Mouse (Mus musculus) cerebellum, adult 9-10 months (tissue): ENCODE data around the gene Ucp3.
"Not testable (repeated sequence)": the region's sequence is repeated elsewhere in the genome, so short reads cannot be mapped to it uniquely, and the experiment has no call there.

Experiments
- DNase-seq: peaks from one replicate; pipeline ENCODE4 v3.0.0; 2022

The Ucp3 gene

DNA sequence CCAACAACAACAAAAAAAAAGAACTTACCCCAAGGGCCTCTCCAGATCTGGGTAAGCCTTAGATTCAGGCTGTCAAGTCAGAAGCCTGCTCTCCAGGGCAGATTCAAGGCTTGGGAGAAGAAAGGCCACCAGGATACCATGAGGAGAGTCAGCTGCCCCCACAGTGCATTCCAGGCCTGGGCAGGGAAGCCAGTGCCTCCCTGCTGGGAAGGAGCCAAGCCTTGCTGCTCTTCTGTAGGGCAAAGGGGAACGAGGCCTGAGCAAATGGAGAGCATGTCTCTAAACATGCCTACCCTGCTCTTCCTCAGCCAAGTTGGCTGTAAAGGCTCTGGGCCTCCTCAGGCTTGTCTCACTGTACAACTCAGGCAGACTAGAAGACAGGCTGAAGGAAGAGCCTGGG is 1.9 kb downstream of the Ucp3 start:
- DNase-seq, result no peak

DNA sequence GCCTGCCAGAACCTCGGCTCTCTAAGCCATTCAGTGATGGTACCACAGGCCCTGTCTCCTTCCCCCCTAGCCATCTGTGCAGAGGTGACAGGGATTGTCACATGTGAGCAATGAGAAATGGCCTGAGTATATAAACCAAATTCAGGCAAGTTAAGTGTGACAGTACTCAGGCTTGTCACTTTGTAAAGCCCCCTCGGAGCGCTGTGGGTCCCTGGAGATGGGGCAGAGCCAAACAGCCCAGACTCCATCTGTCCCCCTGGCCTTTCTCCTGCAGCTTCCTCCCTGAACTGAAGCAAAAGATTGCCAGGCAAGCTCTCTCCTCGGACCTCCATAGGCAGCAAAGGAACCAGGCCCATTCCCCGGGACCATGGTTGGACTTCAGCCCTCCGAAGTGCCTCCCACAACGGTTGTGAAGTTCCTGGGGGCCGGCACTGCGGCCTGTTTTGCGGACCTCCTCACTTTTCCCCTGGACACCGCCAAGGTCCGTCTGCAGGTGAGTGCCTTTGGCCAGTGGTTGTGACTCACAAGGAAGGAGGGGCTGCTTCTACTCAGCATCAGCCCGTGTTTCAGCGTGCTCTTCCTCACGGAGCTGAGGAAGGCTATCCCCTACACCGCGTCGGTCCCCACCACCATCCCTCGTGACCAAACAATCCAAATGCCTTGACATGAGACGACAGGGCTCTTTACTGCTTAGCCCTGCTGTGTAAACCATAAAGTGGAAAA is 6.5 kb downstream of the Ucp3 start:
- DNase-seq, result no peak

DNA sequence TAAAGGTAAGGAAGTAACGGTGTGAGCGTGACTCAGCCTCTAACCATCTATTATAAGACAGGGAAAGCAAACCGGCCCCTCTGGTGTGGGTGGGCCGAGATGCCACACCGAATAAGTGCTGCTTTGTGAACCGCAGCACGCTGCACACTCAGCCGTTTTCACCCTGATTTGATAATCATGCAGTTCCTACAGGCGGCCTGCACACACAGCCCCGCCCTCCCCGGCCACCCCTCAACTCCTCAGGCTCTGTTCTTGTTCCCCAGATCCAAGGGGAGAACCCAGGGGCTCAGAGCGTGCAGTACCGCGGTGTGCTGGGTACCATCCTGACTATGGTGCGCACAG is 7.0 kb downstream of the Ucp3 start:
- DNase-seq, result no peak

DNA sequence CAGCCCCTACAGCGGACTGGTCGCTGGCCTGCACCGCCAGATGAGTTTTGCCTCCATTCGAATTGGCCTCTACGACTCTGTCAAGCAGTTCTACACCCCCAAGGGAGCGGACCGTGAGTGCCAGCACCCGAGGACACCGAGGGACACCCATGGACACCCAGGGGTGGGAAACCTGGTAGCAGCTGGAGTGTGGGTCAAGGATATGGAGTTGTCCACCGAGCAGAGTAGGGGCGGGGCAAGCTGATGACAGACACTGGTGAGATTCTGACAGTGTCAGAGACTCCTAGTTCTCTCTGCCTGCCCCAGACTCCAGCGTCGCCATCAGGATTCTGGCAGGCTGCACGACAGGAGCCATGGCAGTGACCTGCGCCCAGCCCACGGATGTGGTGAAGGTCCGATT is 7.4 kb downstream of the Ucp3 start:
- DNase-seq, result no peak

DNA sequence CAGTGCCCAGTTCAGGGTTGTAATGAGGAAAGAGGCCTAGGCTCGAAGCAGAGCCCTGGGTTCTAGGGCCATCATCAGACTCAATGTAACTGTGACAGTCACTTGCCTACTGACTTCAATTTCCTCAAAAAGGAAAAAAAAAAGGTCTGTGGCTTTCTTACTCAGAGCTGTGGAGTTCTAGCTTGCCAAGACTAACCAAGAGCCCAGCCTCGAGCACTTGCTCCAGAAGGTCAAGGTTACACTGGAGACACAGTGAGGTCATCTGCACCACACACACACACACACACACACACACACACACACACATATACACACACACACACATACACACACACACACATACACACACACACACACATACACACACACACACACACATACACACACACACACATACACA is 9.3 kb downstream of the Ucp3 start:
- not testable (repeated sequence) for DNase-seq

DNA sequence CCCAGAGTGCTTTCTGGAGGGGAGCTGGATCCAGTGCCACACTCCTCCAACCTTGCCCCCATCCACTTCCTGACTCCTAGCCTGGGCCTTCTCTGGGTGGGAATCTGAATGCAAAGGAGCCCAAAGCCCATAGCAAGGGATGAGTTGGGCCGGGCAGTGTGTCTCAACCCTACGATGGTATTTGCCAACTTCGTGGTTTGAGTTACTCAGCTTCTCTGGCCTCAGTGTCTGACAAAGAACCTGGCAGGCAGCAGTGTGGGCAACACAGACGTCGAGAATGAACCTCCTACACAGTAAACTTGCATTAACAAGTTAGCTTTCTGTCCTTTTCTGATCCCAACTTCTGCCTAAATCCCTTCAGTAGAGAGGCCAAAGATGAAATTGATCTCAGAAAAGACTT is 11.7 kb downstream of the Ucp3 start:
- DNase-seq, result no peak

DNA sequence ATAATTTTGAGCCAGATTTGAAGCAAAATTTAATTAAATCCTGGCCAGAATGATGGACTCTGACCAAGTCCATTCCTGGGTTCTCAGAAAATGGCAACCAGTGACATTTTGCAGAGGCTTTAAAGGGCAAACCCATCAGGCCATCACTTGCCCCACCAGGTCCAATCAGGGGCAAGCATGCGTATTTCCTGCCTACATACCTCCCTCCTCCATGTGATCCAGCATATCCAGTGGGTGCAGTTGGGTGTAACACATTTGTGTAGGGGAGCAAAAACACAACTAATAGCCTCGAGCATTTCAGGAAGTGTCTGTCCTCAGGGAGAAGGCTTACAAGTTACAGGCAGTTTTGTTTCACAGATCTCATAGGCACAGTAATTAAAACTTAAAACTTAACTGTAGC is 14.5 kb downstream of the Ucp3 start:
- no peak for DNase-seq

DNA sequence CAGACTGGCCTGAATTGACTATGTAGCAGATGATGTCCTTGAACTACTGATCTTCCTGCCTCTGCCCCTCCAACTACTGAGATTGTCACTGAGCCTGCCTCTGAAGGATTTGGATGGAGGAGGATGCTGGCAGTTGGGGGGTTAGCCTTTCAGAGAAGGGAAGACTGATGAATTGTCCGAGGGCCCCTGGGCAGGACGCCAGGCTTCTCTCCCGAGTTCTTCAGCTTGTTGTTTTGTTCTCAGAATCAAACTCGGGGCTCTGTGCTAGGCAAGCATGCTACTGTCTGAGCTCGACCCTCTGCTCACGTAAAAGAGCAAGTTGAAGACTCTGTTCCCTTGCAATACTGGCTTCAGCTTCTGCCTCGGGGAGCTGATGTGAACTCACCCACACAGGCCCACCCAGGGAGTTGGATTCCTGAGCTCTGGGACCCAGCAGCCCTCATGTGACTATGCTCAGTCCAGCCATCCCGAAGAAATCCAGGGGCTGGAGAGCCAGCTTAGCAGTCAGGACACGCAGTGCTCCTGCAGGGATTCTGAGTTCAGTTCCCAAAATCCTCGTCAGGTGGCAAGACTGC is 15.8 kb downstream of the Ucp3 start:
- DNase-seq, result no peak

DNA sequence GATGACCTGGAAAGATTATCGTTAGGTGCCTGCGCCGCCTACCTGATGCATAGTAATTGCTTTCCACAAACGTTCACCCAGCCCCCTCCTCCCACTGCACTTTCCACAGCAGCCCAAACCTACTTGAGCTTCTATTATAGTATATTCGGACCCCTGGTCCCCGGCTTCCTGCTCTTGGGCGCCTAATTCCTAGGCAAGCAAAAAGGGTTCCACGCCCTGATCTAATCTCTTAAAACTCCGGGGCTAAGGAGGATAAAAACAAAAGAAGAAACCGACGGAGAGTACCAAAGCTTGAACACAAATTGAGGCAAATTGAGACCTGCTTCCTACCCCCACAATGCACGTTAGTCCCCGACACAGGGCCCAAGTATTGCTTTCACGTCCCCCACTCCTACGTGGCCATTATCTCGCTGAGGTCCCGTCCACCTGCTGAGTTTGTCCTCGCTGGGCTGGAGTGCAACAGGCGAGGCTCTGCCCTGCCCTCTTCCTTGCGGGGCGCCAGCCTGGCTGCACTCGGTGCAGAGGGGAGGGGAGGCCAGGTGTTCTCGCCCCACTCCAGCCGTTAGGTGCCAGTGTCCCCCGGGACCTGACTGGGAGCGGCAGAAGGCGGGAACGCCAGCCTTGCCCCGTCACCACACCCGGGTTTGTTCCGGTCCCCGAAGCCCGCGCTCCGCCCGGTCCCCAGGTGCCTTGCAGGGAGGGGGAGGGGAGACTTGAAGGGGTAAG is 19.8 kb downstream of the Ucp3 start:
- no peak for DNase-seq

DNA sequence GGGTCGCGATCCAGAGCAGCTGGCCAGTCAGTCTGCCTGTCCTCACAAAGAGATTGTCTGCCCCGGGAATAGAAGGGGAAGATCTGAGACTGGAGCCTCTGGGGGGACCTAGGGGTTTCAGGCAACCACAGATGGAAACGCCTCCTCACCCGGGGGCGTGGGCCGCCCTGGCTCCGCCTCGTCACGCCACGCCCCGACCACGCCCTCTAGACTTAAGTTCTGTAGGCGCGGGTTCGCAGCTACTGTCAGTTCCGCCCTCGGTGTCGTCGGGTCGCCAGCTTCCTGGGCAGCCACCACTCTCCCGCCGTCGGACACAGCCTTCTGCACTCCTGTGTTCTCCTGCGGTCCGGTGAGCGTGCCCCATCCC is 20.3 kb downstream of the Ucp3 start, which contains the start of gene Ucp2:
Gene Ucp2, plus strand, starts transcription at position 221 of the 367 bp plus-strand sequence.
- no peak for DNase-seq

DNA sequence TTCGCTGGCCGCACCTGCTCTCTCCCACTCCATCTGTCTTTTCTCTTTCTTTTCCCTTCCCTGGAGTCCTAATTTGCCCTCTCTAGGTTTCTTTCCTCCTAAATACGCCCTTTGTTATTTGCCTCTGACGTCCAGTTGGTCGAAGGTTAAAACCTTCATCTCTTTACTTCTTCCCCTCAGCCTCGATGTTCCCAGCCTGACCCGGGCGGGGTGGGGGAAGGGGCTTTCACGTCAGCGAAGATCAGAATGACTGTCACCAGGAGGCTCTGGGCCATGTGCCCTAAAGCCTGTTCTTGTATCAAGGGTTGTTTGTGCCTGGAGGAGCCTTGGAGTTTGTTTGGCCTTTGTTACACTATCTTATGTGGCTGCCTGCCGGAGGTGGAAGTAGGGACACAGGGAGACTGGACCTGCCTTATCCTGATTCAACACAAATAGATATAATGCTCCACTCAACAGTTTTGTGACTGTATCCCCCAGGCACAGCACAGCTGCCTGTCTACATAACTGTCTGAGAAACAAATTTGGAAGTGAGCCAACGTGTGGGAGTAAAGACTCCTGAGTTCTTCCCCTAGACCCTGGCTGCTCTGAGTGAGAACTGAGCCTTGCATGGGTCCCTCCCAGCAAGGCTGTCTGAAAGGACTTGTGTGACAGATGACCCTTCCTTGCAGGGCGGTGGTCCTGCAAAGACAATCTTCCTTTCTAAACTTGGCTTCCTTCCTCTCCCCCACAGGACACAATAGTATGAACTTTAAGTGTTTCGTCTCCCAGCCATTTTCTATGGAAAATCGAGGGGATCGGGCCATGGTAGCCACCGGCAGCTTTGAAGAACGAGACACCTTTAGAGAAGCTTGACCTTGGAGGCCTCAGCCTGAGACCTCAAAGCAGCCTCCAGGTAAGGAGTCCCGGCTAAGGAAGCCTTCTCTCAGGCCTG is 21.0 kb downstream of the Ucp3 start:
- no peak for DNase-seq

DNA sequence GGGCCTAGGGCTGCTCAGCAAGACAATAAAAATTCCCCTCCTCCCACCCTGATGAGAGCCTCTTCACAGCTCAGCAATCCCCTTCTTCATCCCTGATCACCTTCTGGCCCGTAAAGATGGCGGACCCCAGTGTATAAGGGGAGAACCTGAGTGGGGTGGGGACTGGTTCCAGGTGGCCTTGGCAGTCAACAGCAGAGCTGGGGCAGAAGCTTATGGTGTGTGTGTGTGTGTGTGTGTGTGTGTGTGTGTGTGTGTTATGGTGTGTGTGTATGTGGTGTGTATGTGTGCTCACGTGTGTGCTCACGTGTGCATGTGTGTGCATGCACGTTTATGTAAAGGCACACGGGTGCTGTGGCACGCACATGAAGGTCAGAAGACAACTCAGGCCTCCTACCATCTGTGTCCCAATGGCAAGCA is 21.6 kb downstream of the Ucp3 start:
- DNase-seq, result no peak

DNA sequence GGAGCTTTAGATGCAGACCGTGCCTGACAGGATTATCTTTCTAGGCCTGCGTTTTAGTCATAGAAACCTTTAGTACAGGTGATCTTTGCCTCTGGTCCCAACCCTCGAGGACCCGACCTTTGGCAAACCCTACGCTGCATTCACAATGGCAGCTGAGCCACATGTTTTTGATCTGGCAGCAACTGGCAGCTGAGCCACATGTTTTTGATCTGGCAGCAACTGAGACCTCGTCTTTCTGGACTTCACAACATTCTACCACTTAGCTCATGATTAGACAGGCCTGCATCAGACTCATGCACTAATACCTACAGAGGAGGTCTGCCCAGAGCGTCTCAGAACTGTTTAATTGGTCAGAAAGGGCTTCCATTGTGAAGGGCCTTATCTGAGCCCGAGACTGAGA is 22.3 kb downstream of the Ucp3 start:
- no peak for DNase-seq

DNA sequence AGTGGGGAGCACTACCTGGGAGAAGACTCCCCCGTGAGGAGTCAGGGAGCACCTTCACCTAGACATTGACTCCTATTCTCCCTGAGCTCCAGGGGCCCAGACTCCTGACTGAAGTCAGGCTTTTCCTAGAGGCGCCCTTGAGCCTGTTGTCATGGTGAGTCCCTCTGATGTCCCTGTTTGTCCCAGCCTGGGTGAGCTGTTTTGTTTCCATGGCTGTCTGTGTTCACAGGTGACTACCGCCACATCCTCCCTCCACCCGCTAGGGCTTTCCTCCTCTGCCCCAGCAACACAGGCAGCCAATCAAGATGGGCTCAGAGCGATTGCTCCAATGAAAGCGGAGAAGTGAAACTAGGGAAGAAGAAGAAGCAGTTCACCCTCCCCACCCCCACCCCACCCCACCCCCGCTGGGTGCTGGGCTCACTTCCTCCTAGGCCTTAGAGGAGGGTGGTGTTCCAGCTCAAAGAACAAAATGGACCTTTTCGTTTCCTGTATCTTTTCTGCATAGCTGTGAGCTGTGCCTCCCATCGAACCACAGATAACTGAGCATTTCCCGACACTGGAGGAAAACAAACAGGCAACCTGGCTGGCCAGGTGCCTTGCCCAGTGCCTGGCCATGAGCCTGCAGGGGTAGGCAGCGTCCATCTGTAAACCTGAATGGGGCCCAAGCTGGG is 22.9 kb downstream of the Ucp3 start:
- DNase-seq, result no peak

DNA sequence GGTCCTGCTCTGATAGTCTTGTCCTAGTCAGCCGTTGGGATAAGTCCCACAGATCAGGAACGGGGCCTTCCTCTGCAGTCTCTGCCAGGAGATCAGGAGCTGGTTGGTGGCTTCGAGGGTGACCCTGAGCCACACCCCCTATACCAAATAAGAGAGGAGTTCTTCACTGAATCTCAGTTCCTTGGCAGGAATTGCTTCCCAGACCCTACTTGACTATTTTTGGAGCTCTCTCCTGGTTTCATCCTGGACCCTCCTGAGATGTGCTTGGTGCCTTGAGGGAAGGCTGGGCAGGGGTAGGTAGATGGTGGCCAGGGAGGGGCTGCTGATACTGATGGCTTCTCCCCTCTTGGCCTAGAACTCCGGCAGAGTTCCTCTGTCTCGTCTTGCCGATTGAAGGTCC is 23.6 kb downstream of the Ucp3 start:
- no peak for DNase-seq

DNA sequence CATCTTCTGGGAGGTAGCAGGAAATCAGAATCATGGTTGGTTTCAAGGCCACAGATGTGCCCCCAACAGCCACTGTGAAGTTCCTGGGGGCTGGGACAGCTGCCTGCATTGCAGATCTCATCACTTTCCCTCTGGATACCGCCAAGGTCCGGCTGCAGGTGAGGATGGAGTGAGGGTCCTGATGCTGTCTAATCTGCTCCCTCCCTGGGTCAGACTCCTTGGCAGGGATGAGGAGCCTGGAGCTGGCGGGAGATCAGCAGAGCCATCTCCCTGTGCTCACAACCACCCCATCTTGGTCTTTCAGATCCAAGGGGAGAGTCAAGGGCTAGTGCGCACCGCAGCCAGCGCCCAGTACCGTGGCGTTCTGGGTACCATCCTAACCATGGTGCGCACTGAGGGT is 24.0 kb downstream of the Ucp3 start:
- DNase-seq, result no peak

DNA sequence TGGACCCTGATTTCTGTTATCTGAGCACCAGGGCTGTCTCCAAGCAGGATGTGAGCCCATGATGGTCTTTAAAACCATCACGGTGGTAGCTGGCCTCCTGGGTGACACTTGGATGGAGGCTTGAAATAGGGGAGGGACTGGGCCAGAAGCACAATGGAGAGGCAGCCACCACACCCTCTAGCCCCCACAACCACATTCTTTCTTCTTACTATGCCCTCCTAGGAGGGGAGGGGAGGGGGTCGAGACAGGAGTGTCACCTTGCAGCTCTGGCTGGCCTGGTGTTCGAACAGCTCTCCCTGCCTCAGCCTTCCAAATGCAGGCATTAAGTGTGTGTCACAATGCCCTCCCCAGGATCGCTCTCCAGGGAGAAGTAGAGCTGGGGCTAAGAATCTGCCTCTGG is 24.6 kb downstream of the Ucp3 start:
- no peak for DNase-seq

DNA sequence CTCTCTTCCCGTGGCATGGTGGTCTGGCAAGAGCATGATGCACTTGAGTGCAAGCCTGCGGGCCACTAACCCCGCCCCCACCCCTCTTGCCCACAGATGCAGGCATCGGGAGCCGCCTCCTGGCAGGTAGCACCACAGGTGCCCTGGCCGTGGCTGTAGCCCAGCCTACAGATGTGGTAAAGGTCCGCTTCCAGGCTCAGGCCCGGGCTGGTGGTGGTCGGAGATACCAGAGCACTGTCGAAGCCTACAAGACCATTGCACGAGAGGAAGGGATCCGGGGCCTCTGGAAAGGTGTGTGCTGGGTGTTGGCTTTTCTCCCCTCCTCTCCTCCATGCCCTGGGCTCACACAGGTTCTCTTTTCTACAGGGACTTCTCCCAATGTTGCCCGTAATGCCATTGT is 25.2 kb downstream of the Ucp3 start:
- no peak for DNase-seq

DNA sequence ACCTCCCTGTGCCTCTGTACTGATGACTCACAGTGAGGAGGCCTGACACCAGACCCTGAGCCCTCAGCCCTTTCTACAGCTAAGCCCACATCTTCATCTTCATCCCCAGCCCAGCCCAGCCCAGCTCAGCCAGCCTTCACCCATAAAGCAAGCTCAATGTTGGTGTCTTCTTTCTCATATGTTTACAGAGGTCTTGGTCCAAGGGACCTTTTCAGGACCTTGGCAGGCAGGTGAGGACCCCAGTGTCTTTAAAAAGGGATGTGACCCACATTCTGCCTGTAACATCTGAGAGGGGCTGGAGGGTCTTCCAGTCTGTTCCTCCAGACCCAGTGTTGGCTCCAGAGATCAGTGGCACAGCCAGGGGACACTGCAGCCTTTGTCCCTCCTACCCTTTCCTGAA is 26.7 kb downstream of the Ucp3 start:
- DNase-seq, result no peak

DNA sequence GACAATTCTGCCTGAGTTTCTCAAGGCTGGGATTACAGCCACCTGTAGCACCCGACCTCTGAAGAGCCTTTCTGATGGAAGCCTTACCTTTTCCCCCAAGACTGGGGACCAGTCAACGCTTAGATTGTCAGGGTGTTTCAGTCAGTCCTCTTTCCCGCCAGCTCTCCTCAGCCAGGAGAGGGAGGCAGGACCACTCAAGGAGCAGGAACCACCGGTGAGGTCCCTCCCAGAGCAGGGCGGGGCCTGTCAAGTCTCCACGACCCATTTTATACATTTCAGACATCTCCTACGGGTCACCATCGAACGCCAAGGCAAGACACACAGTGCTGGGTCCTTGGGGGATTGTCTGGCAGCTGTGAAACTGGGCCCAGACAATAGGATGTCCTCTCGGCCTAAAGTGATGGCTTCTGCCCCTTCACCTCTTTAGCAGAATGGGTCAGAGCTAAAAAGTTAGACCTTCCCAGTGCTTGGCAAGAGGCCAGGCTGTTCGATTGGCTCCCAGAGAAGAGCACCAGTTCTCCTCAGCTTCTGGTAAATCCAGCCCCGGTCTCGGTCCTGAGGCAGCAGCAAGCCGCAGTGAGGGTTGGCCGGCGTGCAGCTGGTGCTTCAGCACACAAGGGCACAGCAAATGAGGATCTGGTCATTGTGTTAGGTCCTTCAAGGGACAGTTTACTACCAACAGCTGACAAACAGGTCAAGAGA is 27.6 kb downstream of the Ucp3 start:
- DNase-seq, result no peak

DNA sequence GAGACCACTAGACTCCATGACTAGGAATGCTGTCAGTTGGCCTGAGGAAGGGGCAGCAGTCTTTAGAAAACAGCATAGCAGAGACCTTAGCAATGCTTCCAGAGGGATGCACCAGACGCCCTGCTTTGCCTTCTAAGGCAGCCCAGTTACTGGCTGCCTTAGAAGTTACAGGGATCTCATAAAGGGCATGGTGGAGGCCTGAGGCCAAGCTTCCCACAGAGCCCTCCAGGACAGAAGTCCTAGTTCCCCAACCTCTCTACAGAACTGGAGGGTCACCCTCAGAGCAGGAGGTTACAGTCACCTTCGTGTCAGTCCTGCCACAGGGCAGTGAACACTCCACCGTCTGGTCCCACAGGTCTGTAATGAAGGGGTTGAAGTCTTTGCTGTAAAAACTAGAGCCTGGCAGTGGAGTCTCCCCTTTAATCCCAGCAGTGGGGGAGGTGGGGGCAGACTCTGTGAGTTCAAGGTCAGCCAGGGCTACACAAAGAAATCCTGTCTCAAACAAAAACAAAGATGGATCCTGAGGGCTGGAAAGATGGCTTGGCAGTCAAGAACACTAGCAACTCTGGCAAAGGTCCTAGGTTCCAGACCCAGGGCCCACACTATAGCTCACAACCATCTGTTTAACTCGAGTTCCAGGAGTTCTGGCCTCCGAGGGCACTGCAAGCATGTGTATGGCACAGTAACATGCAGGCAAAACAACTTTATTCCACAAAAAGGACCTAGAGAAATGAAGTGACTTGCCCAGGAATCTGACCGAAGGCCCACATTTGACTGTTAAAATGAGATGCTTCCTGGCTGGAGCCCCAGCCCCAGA is 28.4 kb downstream of the Ucp3 start:
- no peak for DNase-seq
